Mouse (Mus musculus): ENCODE results near the gene Sec24b. TPM values are rescaled to one million over a fixed set of nuclear protein-coding genes. Genes with fewer than 3 reads are reported as not detected.

The Sec24b gene
- total and polyA plus RNA-seq, 3 experiments: 14.3 to 50.6 (median 31.2) TPM

GRCm38 (mm10) chr3:129943813-129944212 lies 117.5 kb downstream of the Sec24b start:
- Histone ChIP-seq H3K9me3 (replicated peaks; ENCODE audit: low read length) (no peaks in the 10 kb centered on the region), H3K4me3 (replicated peaks in 1 of 3; ENCODE audit: low read depth in 2 of 3, low read length in 2 of 3, poor library complexity in 1 of 3) (no peak overlapping the region), H3K79me2 (replicated peaks; ENCODE audit: control insufficient read depth, extremely low read depth, insufficient read depth, poor library complexity, severe bottlenecking) (no peaks in the 10 kb centered on the region), H3K36me3 (replicated peaks in 1 of 2; ENCODE audit: control insufficient read depth in 1 of 2, insufficient read depth in 1 of 2, low read length in 1 of 2) (no peaks in the 10 kb centered on the region), H3K27me3 (replicated peaks) (no peaks in the 10 kb centered on the region), H3K4me2 (ENCODE audit: insufficient read depth, low read depth, poor library complexity, severe bottlenecking) (no peak overlapping the region), H3K9ac (ENCODE audit: insufficient read depth, low read depth) (no peak overlapping the region), H3K27ac (ENCODE audit: insufficient read depth, low read depth) (no peak overlapping the region), H3K4me1 (ENCODE audit: control insufficient read depth in 1 of 2, insufficient read depth in 2 of 2) (peaks cover 0 to 7% of the 10 kb centered on the region in 2 experiments; a peak in 3 of 4 replicates)
- TF ChIP-seq ZC3H11A (IDR thresholded peaks at IDR 0.05; ENCODE audit: low read depth, low read length): no peak
- no peak for TF ChIP-seq ZMIZ1 (IDR thresholded peaks at IDR 0.05; ENCODE audit: low read depth, low read length)
- in situ Hi-C loops (cut with MboI; ENCODE audit: low pct_ligation_motif_present, low pct_unique_long_range_greater_than_20kb, low sequenced_read_pairs): no loop called here
- dilution Hi-C loops (cut with MboI; ENCODE audit: extremely low pct_ligation_motif_present, extremely low pct_unique_long_range_greater_than_20kb, low sequenced_read_pairs): no loop called here
- DNase-seq (ENCODE audit: extremely low read depth): no peak

DNA sequence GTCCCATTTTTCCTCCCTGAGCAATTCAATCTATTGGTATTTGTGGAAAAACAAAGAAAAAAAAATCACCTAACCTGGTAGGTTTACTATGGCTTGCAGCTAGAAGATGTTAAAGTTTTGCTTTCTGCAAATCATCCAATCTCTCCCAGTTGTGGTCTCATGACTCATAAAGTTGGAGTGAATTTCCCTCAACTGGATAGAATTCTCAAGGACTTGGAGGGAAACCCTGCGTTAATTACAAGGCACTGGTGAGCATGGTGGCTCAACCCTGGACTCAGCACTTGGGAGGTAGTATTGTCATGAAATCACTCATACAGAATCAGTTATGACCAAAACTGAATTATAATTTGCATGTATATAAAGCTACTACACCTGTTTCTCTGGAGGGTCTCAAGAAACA lies 120.1 kb downstream of the Sec24b start:
- no peaks in the 10 kb centered on the region for H3K9me3 ChIP-seq (replicated peaks; ENCODE audit: low read length)
- no peak overlapping the region for H3K4me2 ChIP-seq (ENCODE audit: insufficient read depth, low read depth, poor library complexity, severe bottlenecking)
- H3K27ac ChIP-seq (ENCODE audit: insufficient read depth, low read depth): no peak overlapping the region
- no peak for DNase-seq (ENCODE audit: extremely low read depth)
- no peak overlapping the region for H3K9ac ChIP-seq (ENCODE audit: insufficient read depth, low read depth)
- no peak overlapping the region for H3K4me3 ChIP-seq (replicated peaks in 1 of 3; ENCODE audit: low read depth in 2 of 3, low read length in 2 of 3, poor library complexity in 1 of 3)
- H3K36me3 ChIP-seq (replicated peaks in 1 of 2; ENCODE audit: control insufficient read depth in 1 of 2, insufficient read depth in 1 of 2, low read length in 1 of 2): no peaks in the 10 kb centered on the region
- in situ Hi-C loops (cut with MboI; ENCODE audit: low pct_ligation_motif_present, low pct_unique_long_range_greater_than_20kb, low sequenced_read_pairs): no loop called here
- no peaks in the 10 kb centered on the region for H3K27me3 ChIP-seq (replicated peaks)
- TF ChIP-seq NELFE (IDR thresholded peaks at IDR 0.05; ENCODE audit: low read depth, low read length) (no peak), EP300 (IDR thresholded peaks at IDR 0.05; ENCODE audit: low read length) (no peak), MEF2A (IDR thresholded peaks at IDR 0.05; ENCODE audit: borderline replicate concordance, low read depth, low read length) (no peak), CHD1 (IDR thresholded peaks at IDR 0.05; ENCODE audit: low read depth, low read length) (no peak), CHD2 (IDR thresholded peaks at IDR 0.05; ENCODE audit: low read length) (no peak), ZMIZ1 (IDR thresholded peaks at IDR 0.05; ENCODE audit: low read depth, low read length) (no peak), USF1 (IDR thresholded peaks at IDR 0.05; ENCODE audit: low read depth, low read length) (no peak), JUND (conservative IDR thresholded peaks at IDR 0.05; ENCODE audit: low read depth, low read length) (no peak), ELF1 (IDR thresholded peaks at IDR 0.05; ENCODE audit: low read depth, low read length) (no peak), PAX5 (IDR thresholded peaks at IDR 0.05; ENCODE audit: low read length) (no peak), SMC3 (IDR thresholded peaks at IDR 0.05; ENCODE audit: low read depth, low read length) (no peak), E2F4 (IDR thresholded peaks at IDR 0.05; ENCODE audit: insufficient replicate concordance, low read depth, low read length) (no peak), MXI1 (IDR thresholded peaks at IDR 0.05; ENCODE audit: low read depth, low read length) (no peak), MAX (IDR thresholded peaks at IDR 0.05; ENCODE audit: low read length) (no peak)
- no peaks in the 10 kb centered on the region for H3K79me2 ChIP-seq (replicated peaks; ENCODE audit: control insufficient read depth, extremely low read depth, insufficient read depth, poor library complexity, severe bottlenecking)
- dilution Hi-C loops (cut with MboI; ENCODE audit: extremely low pct_ligation_motif_present, extremely low pct_unique_long_range_greater_than_20kb, low sequenced_read_pairs): no loop called here
- H3K4me1 ChIP-seq (ENCODE audit: control insufficient read depth in 1 of 2, insufficient read depth in 2 of 2): peaks cover 0 to 7% of the 10 kb centered on the region in 2 experiments; a peak in 2 of 4 replicates

DNA sequence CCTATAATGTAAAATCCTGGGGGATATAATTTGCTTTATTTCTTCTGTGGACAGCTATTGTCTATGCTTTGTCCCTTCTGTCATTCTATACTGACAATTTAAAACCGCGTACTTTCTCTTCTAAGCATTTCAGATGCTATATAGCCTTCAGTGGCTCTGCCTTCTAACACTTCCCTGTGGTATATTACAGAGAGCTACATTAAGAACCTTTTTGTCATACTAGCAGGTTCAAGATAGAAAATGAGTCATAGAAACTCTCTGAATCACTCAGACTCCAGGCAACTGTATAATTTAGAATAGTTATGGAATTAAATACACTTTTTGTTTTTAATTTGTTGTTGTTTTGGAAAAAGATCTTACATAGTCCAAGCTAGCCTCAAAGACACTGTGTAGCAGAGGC lies 120.6 kb downstream of the Sec24b start:
- TF ChIP-seq MYC (IDR thresholded peaks at IDR 0.05; ENCODE audit: low read depth, low read length): no peak
- 0 out of 2 replicates have a peak, but pooled peaks have one; percentile 12 for TF ChIP-seq IRF4 (IDR thresholded peaks at IDR 0.05; ENCODE audit: low read depth, low read length)
- no peak for TF ChIP-seq JUN (IDR thresholded peaks at IDR 0.05; ENCODE audit: insufficient read depth, low read depth, low read length)
- TF ChIP-seq MEF2A (IDR thresholded peaks at IDR 0.05; ENCODE audit: borderline replicate concordance, low read depth, low read length): 0 out of 2 replicates have a peak, but pooled peaks have one; percentile 31
- peak; percentile 27; the same call in 1 of the 2 replicates for TF ChIP-seq EP300 (IDR thresholded peaks at IDR 0.05; ENCODE audit: low read length)
- no peak for TF ChIP-seq PAX5 (IDR thresholded peaks at IDR 0.05; ENCODE audit: low read length)
- no peak overlapping the region for H3K27ac ChIP-seq (ENCODE audit: insufficient read depth, low read depth)
- no peak for DNase-seq (ENCODE audit: extremely low read depth)
- in situ Hi-C loops (cut with MboI; ENCODE audit: low pct_ligation_motif_present, low pct_unique_long_range_greater_than_20kb, low sequenced_read_pairs) (no loop called here), dilution Hi-C loops (cut with MboI; ENCODE audit: extremely low pct_ligation_motif_present, extremely low pct_unique_long_range_greater_than_20kb, low sequenced_read_pairs) (no loop called here)
- H3K4me3 ChIP-seq (replicated peaks in 1 of 3; ENCODE audit: low read depth in 2 of 3, low read length in 2 of 3, poor library complexity in 1 of 3): no peak overlapping the region
- no peaks in the 10 kb centered on the region for H3K79me2 ChIP-seq (replicated peaks; ENCODE audit: control insufficient read depth, extremely low read depth, insufficient read depth, poor library complexity, severe bottlenecking)
- no peak overlapping the region for H3K9ac ChIP-seq (ENCODE audit: insufficient read depth, low read depth)
- no peaks in the 10 kb centered on the region for H3K36me3 ChIP-seq (replicated peaks in 1 of 2; ENCODE audit: control insufficient read depth in 1 of 2, insufficient read depth in 1 of 2, low read length in 1 of 2)
- H3K4me1 ChIP-seq (ENCODE audit: control insufficient read depth in 1 of 2, insufficient read depth in 2 of 2): peaks cover 0 to 7% of the 10 kb centered on the region in 2 experiments; a peak in 2 of 4 replicates
- no peak overlapping the region for H3K4me2 ChIP-seq (ENCODE audit: insufficient read depth, low read depth, poor library complexity, severe bottlenecking)
- H3K27me3 ChIP-seq (replicated peaks): no peaks in the 10 kb centered on the region
- H3K9me3 ChIP-seq (replicated peaks; ENCODE audit: low read length): no peaks in the 10 kb centered on the region
